Mouse (Mus musculus): ENCODE data around the gene Aifm2. TPM values are rescaled to one million over a fixed set of nuclear protein-coding genes. Genes with fewer than 3 reads are reported as not detected.

The Aifm2 gene
- polyA plus RNA-seq, 1 experiment: 7.9 TPM

DNA sequence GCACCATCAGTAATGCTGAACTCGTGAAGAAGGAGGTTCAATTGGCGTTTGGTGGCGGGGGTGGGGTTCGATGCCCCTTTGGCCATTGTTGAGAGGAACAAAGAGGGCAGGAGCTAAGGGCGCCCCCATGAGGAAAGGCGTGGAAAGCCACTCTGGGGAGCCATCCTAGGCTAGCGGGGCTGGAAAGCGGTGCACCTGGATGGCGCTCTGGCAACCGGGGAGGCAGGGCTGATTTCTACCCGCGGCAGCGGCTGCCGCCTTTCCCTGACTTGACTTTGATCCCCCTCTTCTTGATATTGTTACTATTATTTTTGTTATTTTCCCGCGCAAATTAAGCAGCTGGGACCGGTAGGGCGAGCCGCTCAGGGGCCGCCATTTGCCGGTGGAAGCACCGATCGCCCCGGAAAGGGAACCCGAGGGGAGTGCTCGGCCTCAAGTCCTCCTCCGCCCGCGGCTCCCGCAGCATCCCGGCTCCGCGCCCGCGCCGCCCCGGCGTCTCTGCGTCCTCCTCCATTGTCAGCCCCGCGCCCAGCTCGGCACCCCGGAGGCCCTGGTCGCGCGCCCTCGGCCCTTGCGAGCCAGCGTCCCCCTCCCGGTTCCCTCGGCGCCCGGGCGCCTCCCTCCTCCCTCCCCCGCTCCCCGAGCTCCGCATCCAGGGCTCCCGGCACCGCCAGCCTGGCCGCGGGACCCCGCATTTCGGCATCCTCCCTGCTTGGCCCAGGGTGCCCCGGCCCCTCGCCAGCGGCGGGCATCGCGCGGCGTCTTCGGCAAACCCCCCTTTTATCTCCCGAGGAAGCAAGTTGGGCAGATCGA, 67.9 kb downstream of the Aifm2 start:
- peak; percentile 81 for DNase-seq (ENCODE audit: low read depth)
- TF ChIP-seq CTCF (IDR thresholded peaks at IDR 0.05; ENCODE audit: borderline replicate concordance, extremely low read depth, insufficient read depth, insufficient read length) (peak; percentile 70), POLR2A (IDR thresholded peaks at IDR 0.05; ENCODE audit: borderline replicate concordance, extremely low read depth, insufficient read depth, insufficient read length, poor library complexity, severe bottlenecking) (peak; percentile 43)

DNA sequence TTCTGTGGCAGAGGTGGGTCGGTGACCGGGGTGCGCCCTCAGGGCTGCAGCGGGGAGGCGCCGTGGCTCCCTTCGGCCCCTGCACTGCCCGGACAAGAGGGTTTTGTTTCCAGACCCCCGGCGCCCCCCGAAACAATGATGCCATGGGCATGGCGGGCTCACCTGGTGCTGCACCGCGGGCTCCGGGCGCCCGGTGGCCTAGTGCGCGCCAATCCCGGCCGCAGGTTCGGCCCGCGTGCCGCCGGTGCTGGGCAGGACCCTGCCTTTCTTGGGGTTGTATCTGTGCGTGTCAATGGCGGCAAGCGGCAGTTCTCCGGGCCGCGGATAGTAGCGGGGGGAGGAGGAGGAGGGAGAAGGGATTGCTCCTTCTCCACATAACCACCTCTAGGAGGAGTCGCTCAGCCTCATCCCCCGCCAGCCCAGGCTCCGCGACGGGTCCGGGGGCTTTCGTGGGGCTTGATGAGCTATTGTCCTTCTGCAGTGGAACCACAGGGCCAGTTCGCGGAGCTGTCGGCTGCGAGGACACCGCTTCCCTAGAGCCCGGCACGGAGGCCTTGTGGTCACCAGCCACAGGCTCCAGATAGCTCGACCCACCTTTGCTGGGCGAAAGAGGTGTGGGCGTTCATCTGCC, 68.7 kb downstream of the Aifm2 start, which contains the start of gene H2afy2:
Gene H2afy2, minus strand, starts transcription at position 527 of the 631 bp plus-strand sequence.
- TF ChIP-seq CTCF (IDR thresholded peaks at IDR 0.05; ENCODE audit: borderline replicate concordance, extremely low read depth, insufficient read depth, insufficient read length): 0 out of 2 replicates have a peak, but pooled peaks have one; percentile 37
- peak; percentile 66; the same call in 1 of the 2 replicates for TF ChIP-seq POLR2A (IDR thresholded peaks at IDR 0.05; ENCODE audit: borderline replicate concordance, extremely low read depth, insufficient read depth, insufficient read length, poor library complexity, severe bottlenecking)
- peak; percentile 96 for DNase-seq (ENCODE audit: low read depth)

DNA sequence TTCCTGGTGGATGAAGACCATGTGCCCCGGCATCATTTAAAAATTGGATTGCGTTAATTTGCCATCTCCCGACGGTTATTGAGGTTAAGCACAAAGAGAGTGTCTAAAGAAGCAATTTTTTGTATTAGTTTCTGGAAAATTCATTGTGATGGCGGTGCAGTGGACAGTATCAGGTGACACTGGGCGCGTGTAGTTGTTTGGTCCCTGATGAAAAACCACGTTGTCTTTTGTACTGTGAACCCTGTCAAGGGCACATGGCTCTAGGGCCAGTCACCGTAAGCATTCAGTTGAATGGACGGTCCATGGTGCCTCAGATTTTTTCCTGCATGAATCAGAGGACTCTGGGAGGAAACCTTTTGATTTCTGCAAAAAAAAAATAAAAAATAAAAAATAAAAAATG, 69.4 kb downstream of the Aifm2 start:
- no peak for TF ChIP-seq POLR2A (IDR thresholded peaks at IDR 0.05; ENCODE audit: borderline replicate concordance, extremely low read depth, insufficient read depth, insufficient read length, poor library complexity, severe bottlenecking)
- no peak for TF ChIP-seq CTCF (IDR thresholded peaks at IDR 0.05; ENCODE audit: borderline replicate concordance, extremely low read depth, insufficient read depth, insufficient read length)
- no peak for DNase-seq (ENCODE audit: low read depth)

DNA sequence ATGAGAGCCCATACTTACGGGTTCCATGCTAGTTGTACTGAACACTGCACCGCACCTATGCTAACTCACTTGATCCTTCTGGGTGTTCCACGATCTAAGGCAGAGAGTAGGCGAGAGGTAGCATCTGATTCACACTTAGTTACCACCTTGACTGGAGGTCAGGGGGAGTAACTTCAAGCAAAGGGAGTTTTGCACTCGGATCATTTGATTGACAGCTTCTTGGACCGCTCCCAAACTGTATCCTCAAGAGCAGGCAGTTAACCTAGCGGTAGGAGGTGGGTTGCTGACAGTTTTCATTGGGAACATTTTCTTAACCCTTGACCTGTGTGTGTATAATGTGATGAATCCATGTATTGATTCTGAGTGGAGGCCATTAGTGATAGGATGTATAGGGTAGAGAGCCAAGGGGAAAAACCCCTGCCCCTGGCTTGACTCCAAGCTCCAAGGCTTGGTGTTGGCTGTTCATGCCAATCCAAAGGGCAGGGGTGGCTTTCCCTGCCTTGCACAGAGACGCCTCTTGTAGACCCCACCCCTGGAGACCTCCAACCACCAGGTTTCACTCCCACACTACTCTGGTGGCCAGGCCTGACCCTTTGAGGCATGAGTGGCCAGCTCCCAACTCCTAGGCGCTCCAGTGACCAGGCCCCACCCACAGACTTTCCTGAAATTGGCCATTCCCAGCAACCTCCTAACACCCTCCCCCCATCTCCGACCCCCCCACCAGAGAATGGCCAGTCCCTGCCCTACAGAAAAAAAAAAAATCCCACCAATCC, 72.7 kb downstream of the Aifm2 start:
- peak; percentile 42 for DNase-seq (ENCODE audit: low read depth)
- TF ChIP-seq POLR2A (IDR thresholded peaks at IDR 0.05; ENCODE audit: borderline replicate concordance, extremely low read depth, insufficient read depth, insufficient read length, poor library complexity, severe bottlenecking) (no peak), CTCF (IDR thresholded peaks at IDR 0.05; ENCODE audit: borderline replicate concordance, extremely low read depth, insufficient read depth, insufficient read length) (no peak)

DNA sequence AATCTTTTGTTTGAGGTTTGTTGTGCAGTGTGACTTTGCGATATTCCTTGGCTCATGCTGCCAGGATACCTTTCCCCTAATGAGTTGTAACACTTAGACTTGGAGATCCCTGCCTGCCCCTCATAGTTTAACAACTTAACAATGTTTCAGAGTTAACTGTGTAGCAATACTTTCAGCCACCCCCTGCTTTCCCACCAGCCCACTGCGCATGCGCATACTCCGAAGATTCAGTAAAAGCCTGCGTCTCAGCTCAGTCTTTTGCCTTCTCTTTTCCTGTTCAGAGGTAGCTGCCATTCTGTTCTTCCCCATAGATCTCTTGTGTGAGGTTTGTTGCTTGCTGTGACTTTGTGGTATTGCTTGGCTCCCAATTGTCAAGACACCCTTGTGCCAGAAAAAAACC, 73.4 kb downstream of the Aifm2 start:
- DNase-seq (ENCODE audit: low read depth): no peak
- TF ChIP-seq CTCF (IDR thresholded peaks at IDR 0.05; ENCODE audit: borderline replicate concordance, extremely low read depth, insufficient read depth, insufficient read length) (no peak), POLR2A (IDR thresholded peaks at IDR 0.05; ENCODE audit: borderline replicate concordance, extremely low read depth, insufficient read depth, insufficient read length, poor library complexity, severe bottlenecking) (no peak)

Other genes starting within 250 kb of the Aifm2 start
- gene Lrrc20, start 239.5 kb upstream of the Aifm2 start, polyA plus RNA-seq (2012; rRNA removed): 23.6 and 25.6 TPM in 2 replicates
- gene Npffr1, start 119.8 kb upstream of the Aifm2 start, polyA plus RNA-seq (2012; rRNA removed): 0.62 and 0.94 TPM in 2 replicates
- 121 and 140 TPM in 2 replicates for gene Ppa1, start 66.7 kb upstream of the Aifm2 start, polyA plus RNA-seq (2012; rRNA removed)
- 126 and 128 TPM in 2 replicates for gene Sar1a, start 35.0 kb upstream of the Aifm2 start, polyA plus RNA-seq (2012; rRNA removed)
- 42.7 and 49.4 TPM in 2 replicates for gene Tysnd1, start 19.7 kb upstream of the Aifm2 start, polyA plus RNA-seq (2012; rRNA removed)
- 140 and 186 TPM in 2 replicates for gene H2afy2, start 68.9 kb downstream of the Aifm2 start, polyA plus RNA-seq (2012; rRNA removed)